Mouse (Mus musculus) ES-E14 (cell line): Measurements from ENCODE around the gene Fam47c. TPM values are rescaled to one million over a fixed set of nuclear protein-coding genes. Genes with fewer than 3 reads are reported as not detected.

ENCODE experiments used
- DNase-seq: peaks from one replicate; pipeline ENCODE4 v3.0.0-alpha.2; 2013; ENCODE audit warnings: low read depth, low spot score
- H3K27ac ChIP-seq: 2 replicates; pipeline ENCODE4 v1.5.1; 2012; ENCODE audit warnings: low read depth, mild to moderate bottlenecking, low read length, moderate library complexity, mixed read lengths; ENCODE audit not compliant: poor library complexity, insufficient read depth, severe bottlenecking
- H3K36me3 ChIP-seq: 2 replicates; pipeline ENCODE4 v1.6.1; 2012; ENCODE audit warnings: mild to moderate bottlenecking, low read length, moderate library complexity, mixed read lengths; ENCODE audit not compliant: control insufficient read depth, poor library complexity, insufficient read depth, severe bottlenecking
- H3K4me1 ChIP-seq, 2 experiments: fragments of 150-350 bp in 1 of 2; sonication (generic) in 1 of 2; 2 replicates each; pipeline ENCODE4 v1.6.1; 2012; ENCODE audit warnings: low read length in 2 of 2, mild to moderate bottlenecking in 1 of 2, mixed read lengths in 1 of 2; ENCODE audit not compliant: control insufficient read depth in 2 of 2, insufficient read depth in 2 of 2, poor library complexity in 1 of 2
- H3K4me3 ChIP-seq, 2 experiments: fragments of 150-350 bp in 1 of 2; sonication (generic) in 1 of 2; 2 replicates each; pipeline ENCODE4 v1.5.1; 2012; ENCODE audit warnings: low read length in 2 of 2, low read depth in 1 of 2, mild to moderate bottlenecking in 1 of 2, mixed read lengths in 1 of 2; ENCODE audit not compliant: insufficient read depth in 1 of 2, poor library complexity in 1 of 2, severe bottlenecking in 1 of 2
- H3K9ac ChIP-seq: 2 replicates; pipeline ENCODE4 v1.6.1; 2012; ENCODE audit warnings: low read depth, mild to moderate bottlenecking, low read length, mixed read lengths; ENCODE audit not compliant: poor library complexity, insufficient read depth, severe bottlenecking
- H3K9me3 ChIP-seq: fragments of 150-350 bp; sonication (generic); 2 replicates; pipeline ENCODE4 v1.6.1; 2012; ENCODE audit warnings: low read depth, mild to moderate bottlenecking, low read length; ENCODE audit not compliant: control insufficient read depth, insufficient read depth
- CHD2 ChIP-seq: IDR thresholded peaks from 2 replicates; pipeline ENCODE4 v1.6.1; 2014; ENCODE audit warnings: mild to moderate bottlenecking, low read depth, low read length, inconsistent platforms
- HCFC1 ChIP-seq: IDR thresholded peaks from 2 replicates; pipeline ENCODE4 v1.6.1; 2012; ENCODE audit warnings: low read length, inconsistent platforms, borderline replicate concordance; ENCODE audit not compliant: insufficient read depth
- MAFK ChIP-seq: IDR thresholded peaks from 2 replicates; pipeline ENCODE4 v1.6.1; 2014; ENCODE audit warnings: mild to moderate bottlenecking, low read depth, low read length, inconsistent platforms; ENCODE audit not compliant: insufficient read depth
- ZC3H11A ChIP-seq: IDR thresholded peaks from 2 replicates; pipeline ENCODE4 v1.6.1; 2012; ENCODE audit warnings: low read depth, mild to moderate bottlenecking, inconsistent platforms, low read length, borderline replicate concordance
- ZNF384 ChIP-seq: IDR thresholded peaks from 2 replicates; pipeline ENCODE4 v1.6.1; 2012; ENCODE audit warnings: low read depth, low read length, inconsistent platforms
- in situ Hi-C, 2 experiments: fragments of 600-800 bp; cut with MboI; formaldehyde crosslinking; loops; one replicate each; pipeline ENCODE4 v1.15.1; 2025; ENCODE audit warnings: low sequenced_read_pairs in 2 of 2, inconsistent platforms in 1 of 2; ENCODE audit not compliant: unreplicated experiment in 2 of 2
- total RNA-seq: library from RNA; depleted of rRNA; stranded (reverse); fragments of 300-350 nt; gene quantifications from 2 replicates; pipeline ENCODE4 v1.2.3, GENCODE M21; 2012; rRNA removed

Fam47c gene
- total RNA-seq = not detected in 2 replicates

DNA sequence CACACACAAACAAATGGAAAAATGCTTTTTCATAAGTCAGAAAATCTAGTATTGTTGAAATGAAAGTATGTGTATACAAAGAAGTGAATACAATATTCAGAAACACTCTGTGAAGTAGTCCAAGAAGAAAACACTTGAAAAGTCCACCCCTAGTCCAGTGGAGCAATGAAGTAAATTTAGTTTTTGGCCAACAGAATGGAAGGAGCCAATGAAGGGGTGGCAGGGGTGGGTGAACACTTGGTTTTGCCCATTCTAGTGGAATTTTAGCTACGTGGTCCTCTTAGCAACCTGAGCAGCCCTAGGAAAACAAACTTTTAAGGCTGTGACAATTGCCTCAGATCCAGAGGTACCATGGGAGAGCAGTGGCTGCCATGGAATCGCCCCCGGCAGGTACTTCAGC lies at the start of gene Fam47c:
TSS of gene Fam47c (plus strand) at position 301 of the 400 bp plus-strand sequence.
- Histone ChIP-seq H3K36me3 (no peaks in the 10 kb centered on the region), H3K4me1 (no peaks in the 10 kb centered on the region), H3K9ac (no peak within 1 kb of the TSS), H3K27ac (no peak within 1 kb of the TSS), H3K4me3 (no peak within 1 kb of the TSS), H3K9me3 (no peaks in the 10 kb centered on the region)
- no peak for DNase-seq
- in situ Hi-C loops = loop anchor here in 1 of 2 experiments (25.0 kb wide), 1 partner anchor 100 kb away; no protein-coding TSS in a partner anchor
- TF ChIP-seq HCFC1 = no peak

DNA sequence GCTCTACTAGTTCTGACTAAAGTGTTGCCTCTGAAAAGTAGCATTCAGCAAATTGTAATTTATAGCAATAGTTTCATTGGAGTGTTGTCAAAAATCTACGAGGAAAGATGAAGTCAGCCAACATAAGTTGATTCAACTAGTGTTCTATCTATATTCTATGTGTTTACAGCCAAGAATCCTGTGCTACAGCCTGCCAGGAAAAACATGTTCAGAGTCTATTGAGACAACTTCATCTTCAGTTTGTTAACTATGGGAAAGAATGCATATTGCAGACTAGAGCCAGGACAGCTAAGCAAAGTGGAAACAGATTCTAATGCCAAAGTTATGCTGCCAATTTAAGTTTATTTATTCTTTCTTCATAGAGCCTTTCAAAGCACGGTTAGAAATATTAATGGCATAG lies 31.8 kb downstream of the Fam47c start:
- no peak overlapping the region for H3K27ac ChIP-seq
- in situ Hi-C loops = no loop called here
- no peaks in the 10 kb centered on the region for H3K4me1 ChIP-seq
- DNase-seq = no peak
- H3K9ac ChIP-seq = no peak overlapping the region
- H3K4me3 ChIP-seq = no peak overlapping the region
- TF ChIP-seq MAFK (no peak), ZC3H11A (no peak)
- no peaks in the 10 kb centered on the region for H3K36me3 ChIP-seq
- H3K9me3 ChIP-seq = no peaks in the 10 kb centered on the region

DNA sequence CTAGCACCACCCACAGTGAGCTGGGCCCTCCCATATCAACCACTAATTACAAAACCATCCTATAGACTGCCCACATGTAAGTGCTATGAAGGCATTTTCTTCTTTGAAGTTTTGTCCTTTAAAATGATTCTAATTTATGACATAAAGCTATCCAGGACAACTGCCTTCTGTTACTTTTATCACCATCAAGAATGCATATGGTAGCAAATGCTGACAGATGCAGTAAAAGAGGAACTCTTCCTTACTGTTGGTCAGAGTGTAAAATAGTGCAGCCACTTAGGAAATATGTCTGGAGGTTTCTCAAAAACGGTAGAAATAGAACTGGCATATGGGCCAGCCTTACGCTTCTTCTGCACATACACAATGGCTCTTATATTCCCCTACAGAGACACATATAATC lies 39.5 kb downstream of the Fam47c start:
- no peak overlapping the region for H3K4me3 ChIP-seq
- no peaks in the 10 kb centered on the region for H3K4me1 ChIP-seq
- no peak for TF ChIP-seq ZC3H11A
- no peak for TF ChIP-seq MAFK
- TF ChIP-seq ZNF384 = no peak
- TF ChIP-seq CHD2 = no peak
- no peak for TF ChIP-seq HCFC1
- DNase-seq = no peak
- H3K27ac ChIP-seq = no peak overlapping the region
- no peak overlapping the region for H3K9ac ChIP-seq
- in situ Hi-C loops = no loop called here
- H3K36me3 ChIP-seq = no peaks in the 10 kb centered on the region
- no peaks in the 10 kb centered on the region for H3K9me3 ChIP-seq

Other genes starting within 250 kb of the Fam47c start
- gene Prrg1, start 153.9 kb upstream of the Fam47c start, total RNA-seq = 0.71 and 1.0 TPM in 2 replicates